Mouse (Mus musculus) testis, adult 2 months (tissue): ENCODE results near the gene Pam.

Source experiments
- CTCF ChIP-seq: fragments of 200-500 bp; IDR thresholded peaks from 2 replicates; pipeline ENCODE4 v1.5.1; 2012; ENCODE audit warnings: low read depth, mild to moderate bottlenecking, inconsistent platforms, low read length, moderate library complexity; ENCODE audit not compliant: control insufficient read depth, insufficient read depth, insufficient replicate concordance
- POLR2A ChIP-seq: fragments of 200-500 bp; IDR thresholded peaks from 2 replicates; pipeline ENCODE4 v1.6.1; 2012; ENCODE audit warnings: low read depth, mild to moderate bottlenecking, inconsistent platforms, low read length, moderate library complexity; ENCODE audit not compliant: control insufficient read depth

GRCm38 (mm10) chr1:97943402-97943801 lies 152.0 kb downstream of the Pam start:
- TF ChIP-seq CTCF (no peak), POLR2A (no peak)
